Mouse (Mus musculus): ENCODE data around the gene Oscp1.

Oscp1 gene

GRCm38 (mm10) chr4:126110374-126111152 is 52.2 kb downstream of the Oscp1 start:
- peak; percentile 75 for DNase-seq (ENCODE audit: extremely low read depth, low read depth)

GRCm38 (mm10) chr4:126111153-126111549 is 52.8 kb downstream of the Oscp1 start:
- DNase-seq (ENCODE audit: extremely low read depth, low read depth), result no peak

- no peak for DNase-seq (ENCODE audit: extremely low read depth, low read depth)
Observed at GRCm38 (mm10) chr4:126113243-126113642, 54.9 kb downstream of the Oscp1 start.

- DNase-seq (ENCODE audit: extremely low read depth, low read depth), result no peak
Observed at GRCm38 (mm10) chr4:126113943-126114342, 55.6 kb downstream of the Oscp1 start.

GRCm38 (mm10) chr4:126115411-126115810 is 57.0 kb downstream of the Oscp1 start:
- DNase-seq (ENCODE audit: extremely low read depth, low read depth), result no peak

- no peak for DNase-seq (ENCODE audit: extremely low read depth, low read depth)
Observed at GRCm38 (mm10) chr4:126115871-126116521, 57.6 kb downstream of the Oscp1 start.

GRCm38 (mm10) chr4:126117116-126117515 is 58.8 kb downstream of the Oscp1 start:
- DNase-seq (ENCODE audit: extremely low read depth, low read depth), result no peak

- no peak for DNase-seq (ENCODE audit: extremely low read depth, low read depth)
Observed at GRCm38 (mm10) chr4:126118651-126119050, 60.3 kb downstream of the Oscp1 start.

- DNase-seq (ENCODE audit: extremely low read depth, low read depth), result no peak
Observed at GRCm38 (mm10) chr4:126119051-126119450, 60.7 kb downstream of the Oscp1 start.

- DNase-seq (ENCODE audit: extremely low read depth, low read depth), result no peak
Observed at GRCm38 (mm10) chr4:126120052-126120451, 61.7 kb downstream of the Oscp1 start.

GRCm38 (mm10) chr4:126120506-126120905 is 62.1 kb downstream of the Oscp1 start:
- DNase-seq (ENCODE audit: extremely low read depth, low read depth), result no peak

GRCm38 (mm10) chr4:126123309-126124040 is 65.1 kb downstream of the Oscp1 start:
- DNase-seq (ENCODE audit: extremely low read depth, low read depth), result no peak

- DNase-seq (ENCODE audit: extremely low read depth, low read depth), result no peak
Observed at GRCm38 (mm10) chr4:126130502-126130901, 72.1 kb downstream of the Oscp1 start.

- DNase-seq (ENCODE audit: extremely low read depth, low read depth), result no peak
Observed at GRCm38 (mm10) chr4:126131290-126132121, 73.1 kb downstream of the Oscp1 start.

GRCm38 (mm10) chr4:126132636-126133264 is 74.4 kb downstream of the Oscp1 start:
- DNase-seq (ENCODE audit: extremely low read depth, low read depth), result no peak

GRCm38 (mm10) chr4:126134236-126134635 is 75.9 kb downstream of the Oscp1 start:
- DNase-seq (ENCODE audit: extremely low read depth, low read depth), result no peak

GRCm38 (mm10) chr4:126134639-126135038 is 76.3 kb downstream of the Oscp1 start:
- no peak for DNase-seq (ENCODE audit: extremely low read depth, low read depth)

GRCm38 (mm10) chr4:126137773-126138172 is 79.4 kb downstream of the Oscp1 start:
- DNase-seq (ENCODE audit: extremely low read depth, low read depth), result no peak

GRCm38 (mm10) chr4:126141021-126141420 is 82.7 kb downstream of the Oscp1 start:
- DNase-seq (ENCODE audit: extremely low read depth, low read depth), result no peak
